In the genomic region with DNA sequence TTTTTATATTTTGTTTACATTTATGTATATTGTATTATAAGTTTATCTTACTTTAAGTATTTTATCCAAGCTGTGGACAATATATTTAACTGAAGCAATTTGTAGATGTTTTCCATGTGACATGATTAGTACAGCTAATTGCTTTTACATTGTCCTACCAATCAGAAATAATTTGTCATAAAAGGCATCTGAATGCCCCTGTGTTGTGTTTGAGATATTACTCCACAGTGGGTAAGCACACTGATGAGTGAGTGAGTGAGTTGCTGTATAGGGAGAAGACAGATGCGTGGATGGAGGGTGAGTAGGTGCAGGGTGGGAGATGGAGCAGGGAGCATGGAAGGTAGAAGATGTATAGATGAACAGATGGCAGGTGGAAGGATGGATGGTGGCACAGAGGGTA, we compare ENCODE assay signal across 16 mouse cellular contexts.
"Had no signal": no experiment of that assay in that cellular context is flagged by ENCODE, and none has a peak within 500 bp of the region (broad histone marks: within the 10 kb centered on the region; RNA-seq: fewer than 3 reads in every experiment).

No protein-coding gene starts in this region.

- DNase-seq: heart, postnatal 10 days; heart, postnatal 14 days; heart, postnatal 36 days; heart, postnatal 4 days; kidney, adult 11 months; kidney, adult 18-20 months; kidney, adult 2 months; kidney, adult 8-10 months; kidney, adult 9 months; kidney, postnatal 10 days; kidney, postnatal 14 days; kidney, postnatal 25 days; kidney, postnatal 36 days; kidney, postnatal 4 days; layer of hippocampus, adult 9-11 months; layer of hippocampus, postnatal 36 days had no signal
